Mouse (Mus musculus): Measurements from ENCODE around the gene Arfgap2.

DNA sequence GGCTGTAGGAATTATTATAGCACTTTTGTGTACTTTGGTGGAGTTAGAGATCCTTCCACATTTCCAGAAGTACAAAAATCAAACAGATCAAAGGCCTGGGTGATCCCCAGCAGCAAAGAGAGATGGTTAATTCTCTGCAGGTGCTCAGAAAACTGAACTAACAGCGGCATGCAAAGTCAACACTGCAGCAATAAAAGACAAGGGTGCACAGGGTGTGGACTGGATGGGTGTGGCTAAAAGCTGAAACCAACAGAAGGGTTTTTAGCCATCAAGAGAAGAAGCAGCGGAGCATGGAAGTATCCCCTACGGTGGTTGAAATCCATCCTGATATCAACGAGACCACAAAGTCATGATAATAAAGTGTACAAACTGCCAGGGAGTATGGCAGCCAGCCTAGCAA lies 57.7 kb downstream of the Arfgap2 start:
- TF ChIP-seq CTCF (IDR thresholded peaks at IDR 0.05) (no peak), POLR2A (IDR thresholded peaks at IDR 0.05; ENCODE audit: insufficient read depth, low read depth, low read length) (no peak)
